ENCODE assay signal across 16 mouse cellular contexts in the genomic region with DNA sequence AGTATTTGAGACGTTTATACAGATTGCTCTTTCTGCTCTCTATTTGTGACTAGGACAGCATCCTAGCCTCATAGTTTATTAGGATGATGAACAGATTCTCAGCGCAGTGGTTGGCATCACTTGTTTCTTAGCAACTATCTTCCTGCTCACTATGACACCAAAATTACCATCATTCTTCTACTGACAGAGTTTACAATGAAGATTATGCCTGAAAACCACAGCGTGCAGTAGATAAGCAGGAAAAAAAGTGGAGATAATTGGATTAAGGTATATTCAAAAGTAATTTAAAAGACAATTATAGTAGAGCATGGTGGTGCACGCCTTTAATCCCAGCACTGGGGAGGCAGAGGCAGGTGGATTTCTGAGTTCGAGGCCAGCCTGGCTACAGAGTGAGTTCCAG.
"Had no signal": no experiment of that assay in that cellular context is flagged by ENCODE, and none has a peak within 500 bp of the region (broad histone marks: within the 10 kb centered on the region; RNA-seq: fewer than 3 reads in every experiment).

No protein-coding gene starts in this region.

- H3K4me3 ChIP-seq: neural tube, embryonic 12.5 days; neural tube, embryonic 13.5 days; neural tube, embryonic 15.5 days; stomach, embryonic 15.5 days had no signal

- H3K9ac ChIP-seq: neural tube, embryonic 12.5 days; neural tube, embryonic 13.5 days; neural tube, embryonic 15.5 days; stomach, embryonic 15.5 days had no signal

- H3K9me3 ChIP-seq: neural tube, embryonic 12.5 days; neural tube, embryonic 13.5 days; neural tube, embryonic 15.5 days; stomach, embryonic 15.5 days had no signal

- H3K27me3 ChIP-seq: neural tube, embryonic 12.5 days; neural tube, embryonic 13.5 days; neural tube, embryonic 15.5 days; stomach, embryonic 15.5 days had no signal

- H3K27ac ChIP-seq: neural tube, embryonic 12.5 days; neural tube, embryonic 13.5 days; neural tube, embryonic 15.5 days; stomach, embryonic 15.5 days had no signal

- H3K4me1 ChIP-seq: neural tube, embryonic 12.5 days; neural tube, embryonic 13.5 days; neural tube, embryonic 15.5 days; stomach, embryonic 15.5 days had no signal

- H3K4me2 ChIP-seq: neural tube, embryonic 12.5 days; neural tube, embryonic 13.5 days; neural tube, embryonic 15.5 days; stomach, embryonic 15.5 days had no signal

- DNase-seq: retina, postnatal 1 day; right cerebral cortex, adult 18-20 months; right cerebral cortex, postnatal 14 days; right cerebral cortex, postnatal 25 days; right cerebral cortex, postnatal 4 days; spleen, adult 18-20 months; thymus, adult 18-20 months; thymus, adult 2 months; thymus, postnatal 14 days; thymus, postnatal 25 days; thymus, postnatal 36 days; thymus, postnatal 4 days had no signal
